Mouse (Mus musculus): ENCODE results near the gene St6galnac5. TPM values are rescaled to one million over a fixed set of nuclear protein-coding genes. Genes with fewer than 3 reads are reported as not detected.

St6galnac5 gene
- total and polyA plus RNA-seq, 3 experiments, result 0.33 TPM; not detected in 2

- ATAC-seq (ENCODE audit: extremely low read depth, insufficient number of reproducible peaks, low FRiP score, poor library complexity, severe bottlenecking) (no peak), DNase-seq (ENCODE audit: low spot score) (no peak)
- Histone ChIP-seq H3K4me1 (ENCODE audit: insufficient read depth, low read depth, low read length) (no peaks in the 10 kb centered on the region), H3K9me3 (replicated peaks) (no peaks in the 10 kb centered on the region), H3K36me3 (replicated peaks) (no peaks in the 10 kb centered on the region), H3K4me3 (ENCODE audit: low read depth, low read length) (no peak overlapping the region), H3K27me3 (ENCODE audit: insufficient read depth, low read length) (no peaks in the 10 kb centered on the region)
- TF ChIP-seq GATA2 (IDR thresholded peaks at IDR 0.05; ENCODE audit: borderline replicate concordance, low read depth, low read length), result no peak
- TF ChIP-seq POLR2AphosphoS5 (IDR thresholded peaks at IDR 0.05; ENCODE audit: insufficient replicate concordance, low read depth, low read length), result no peak
- TF ChIP-seq CTCF (IDR thresholded peaks at IDR 0.05; ENCODE audit: low read depth, low read length), result no peak
Measured at GRCm38 (mm10) chr3:152998901-152999300, 16.9 kb upstream of the St6galnac5 start.

GRCm38 (mm10) chr3:152998106-152998505, 16.1 kb upstream of the St6galnac5 start:
- Histone ChIP-seq H3K4me1 (ENCODE audit: insufficient read depth, low read depth, low read length) (no peaks in the 10 kb centered on the region), H3K36me3 (replicated peaks) (no peaks in the 10 kb centered on the region), H3K9me3 (replicated peaks) (no peaks in the 10 kb centered on the region), H3K4me3 (ENCODE audit: low read depth, low read length) (no peak overlapping the region), H3K27me3 (ENCODE audit: insufficient read depth, low read length) (peaks cover 3% of the 10 kb centered on the region)
- TF ChIP-seq TAL1 (conservative IDR thresholded peaks at IDR 0.05; ENCODE audit: low read depth, low read length), result no peak
- TF ChIP-seq CTCF (IDR thresholded peaks at IDR 0.05; ENCODE audit: low read depth, low read length), result no peak
- no peak for TF ChIP-seq GATA1 (IDR thresholded peaks at IDR 0.05; ENCODE audit: borderline replicate concordance, low read length)
- ATAC-seq (ENCODE audit: extremely low read depth, insufficient number of reproducible peaks, low FRiP score, poor library complexity, severe bottlenecking) (no peak), DNase-seq (ENCODE audit: low spot score) (no peak)

GRCm38 (mm10) chr3:152993608-152994007, 11.6 kb upstream of the St6galnac5 start:
- no peak for DNase-seq (ENCODE audit: low spot score)
- no peaks in the 10 kb centered on the region for H3K9me3 ChIP-seq (replicated peaks)
- no peak overlapping the region for H3K4me3 ChIP-seq (ENCODE audit: low read depth, low read length)
- no peaks in the 10 kb centered on the region for H3K36me3 ChIP-seq (replicated peaks)
- H3K4me1 ChIP-seq (ENCODE audit: insufficient read depth, low read depth, low read length), result no peaks in the 10 kb centered on the region
- peaks cover 9% of the 10 kb centered on the region for H3K27me3 ChIP-seq (ENCODE audit: insufficient read depth, low read length)
- ATAC-seq (ENCODE audit: extremely low read depth, insufficient number of reproducible peaks, low FRiP score, poor library complexity, severe bottlenecking), result no peak
- TF ChIP-seq GATA1 (IDR thresholded peaks at IDR 0.05; ENCODE audit: borderline replicate concordance, low read length) (no peak), POLR2AphosphoS5 (IDR thresholded peaks at IDR 0.05; ENCODE audit: insufficient replicate concordance, low read depth, low read length) (no peak), GATA2 (IDR thresholded peaks at IDR 0.05; ENCODE audit: borderline replicate concordance, low read depth, low read length) (no peak), TAL1 (conservative IDR thresholded peaks at IDR 0.05; ENCODE audit: low read depth, low read length) (no peak), CTCF (IDR thresholded peaks at IDR 0.05; ENCODE audit: low read depth, low read length) (no peak)

GRCm38 (mm10) chr3:152990787-152991186, 8.7 kb upstream of the St6galnac5 start:
- Histone ChIP-seq H3K36me3 (replicated peaks) (no peaks in the 10 kb centered on the region), H3K4me1 (ENCODE audit: insufficient read depth, low read depth, low read length) (no peaks in the 10 kb centered on the region), H3K27me3 (ENCODE audit: insufficient read depth, low read length) (peaks cover 9% of the 10 kb centered on the region), H3K9me3 (replicated peaks) (no peaks in the 10 kb centered on the region), H3K4me3 (ENCODE audit: low read depth, low read length) (no peak overlapping the region)
- DNase-seq (ENCODE audit: low spot score) (no peak), ATAC-seq (ENCODE audit: extremely low read depth, insufficient number of reproducible peaks, low FRiP score, poor library complexity, severe bottlenecking) (no peak)
- TF ChIP-seq CTCF (IDR thresholded peaks at IDR 0.05; ENCODE audit: low read depth, low read length), result no peak
- no peak for TF ChIP-seq POLR2AphosphoS5 (IDR thresholded peaks at IDR 0.05; ENCODE audit: insufficient replicate concordance, low read depth, low read length)
- no peak for TF ChIP-seq GATA2 (IDR thresholded peaks at IDR 0.05; ENCODE audit: borderline replicate concordance, low read depth, low read length)
- no peak for TF ChIP-seq TAL1 (conservative IDR thresholded peaks at IDR 0.05; ENCODE audit: low read depth, low read length)
- TF ChIP-seq GATA1 (IDR thresholded peaks at IDR 0.05; ENCODE audit: borderline replicate concordance, low read length), result no peak

GRCm38 (mm10) chr3:152980978-152981974, 770 bp downstream of the St6galnac5 start:
- ATAC-seq (ENCODE audit: extremely low read depth, insufficient number of reproducible peaks, low FRiP score, poor library complexity, severe bottlenecking) (no peak), DNase-seq (ENCODE audit: low spot score) (no peak)
- TF ChIP-seq GATA2 (IDR thresholded peaks at IDR 0.05; ENCODE audit: borderline replicate concordance, low read depth, low read length) (no peak), CTCF (IDR thresholded peaks at IDR 0.05; ENCODE audit: low read depth, low read length) (no peak), TAL1 (conservative IDR thresholded peaks at IDR 0.05; ENCODE audit: low read depth, low read length) (no peak), POLR2AphosphoS5 (IDR thresholded peaks at IDR 0.05; ENCODE audit: insufficient replicate concordance, low read depth, low read length) (no peak), GATA1 (IDR thresholded peaks at IDR 0.05; ENCODE audit: borderline replicate concordance, low read length) (no peak)
- Histone ChIP-seq H3K36me3 (replicated peaks) (no peaks in the 10 kb centered on the region), H3K27me3 (ENCODE audit: insufficient read depth, low read length) (peaks cover 29% of the 10 kb centered on the region), H3K4me3 (ENCODE audit: low read depth, low read length) (peak overlapping the region; percentile 51; the same call in 1 of the 2 replicates), H3K9me3 (replicated peaks) (no peaks in the 10 kb centered on the region), H3K4me1 (ENCODE audit: insufficient read depth, low read depth, low read length) (peaks cover 30% of the 10 kb centered on the region)

GRCm38 (mm10) chr3:152980431-152980830, 1.6 kb downstream of the St6galnac5 start:
- Histone ChIP-seq H3K9me3 (replicated peaks) (no peaks in the 10 kb centered on the region), H3K27me3 (ENCODE audit: insufficient read depth, low read length) (peaks cover 29% of the 10 kb centered on the region), H3K36me3 (replicated peaks) (no peaks in the 10 kb centered on the region), H3K4me3 (ENCODE audit: low read depth, low read length) (no peak overlapping the region), H3K4me1 (ENCODE audit: insufficient read depth, low read depth, low read length) (peaks cover 30% of the 10 kb centered on the region)
- DNase-seq (ENCODE audit: low spot score) (no peak), ATAC-seq (ENCODE audit: extremely low read depth, insufficient number of reproducible peaks, low FRiP score, poor library complexity, severe bottlenecking) (no peak)
- no peak for TF ChIP-seq CTCF (IDR thresholded peaks at IDR 0.05; ENCODE audit: low read depth, low read length)
- TF ChIP-seq TAL1 (conservative IDR thresholded peaks at IDR 0.05; ENCODE audit: low read depth, low read length), result no peak
- no peak for TF ChIP-seq GATA1 (IDR thresholded peaks at IDR 0.05; ENCODE audit: borderline replicate concordance, low read length)
- no peak for TF ChIP-seq GATA2 (IDR thresholded peaks at IDR 0.05; ENCODE audit: borderline replicate concordance, low read depth, low read length)
- TF ChIP-seq POLR2AphosphoS5 (IDR thresholded peaks at IDR 0.05; ENCODE audit: insufficient replicate concordance, low read depth, low read length), result no peak

Measured in G1E (cell line).